Mouse (Mus musculus) stomach, postnatal 0 days (tissue): ENCODE data around the gene Zfp985. TPM values are rescaled to one million over a fixed set of nuclear protein-coding genes. Genes with fewer than 3 reads are reported as not detected.
"Not testable (repeated sequence)": the region's sequence is repeated elsewhere in the genome, so short reads cannot be mapped to it uniquely, and the experiment has no call there.

Experiments
- ATAC-seq: fragments of 200-750 bp; cut with Nextera tagmentation; 2 replicates; pipeline ENCODE4 v1.8.0; 2017; ENCODE audit not compliant: low FRiP score, low TSS enrichment
- DNase-seq: peaks from one replicate; pipeline ENCODE4 v3.0.0-alpha.2; 2016; ENCODE audit warnings: low spot score
- H3K27ac ChIP-seq: fragments of 300-500 bp; sonication (generic); replicated peaks from 2 replicates; pipeline ENCODE4 v1.5.1; 2014; ENCODE audit warnings: mild to moderate bottlenecking, control low read depth
- H3K27me3 ChIP-seq: fragments of 300-500 bp; sonication (generic); 2 replicates; pipeline ENCODE4 v1.6.1; 2014; ENCODE audit warnings: low read length; ENCODE audit not compliant: control insufficient read depth, insufficient read depth
- H3K36me3 ChIP-seq: fragments of 300-500 bp; sonication (generic); 2 replicates; pipeline ENCODE4 v1.6.1; 2014; ENCODE audit warnings: low read length, mixed read lengths; ENCODE audit not compliant: control insufficient read depth, insufficient read depth
- H3K4me1 ChIP-seq: fragments of 300-500 bp; sonication (generic); replicated peaks from 2 replicates; pipeline ENCODE4 v1.6.1; 2014; ENCODE audit warnings: antibody characterized with exemption; ENCODE audit not compliant: control insufficient read depth, insufficient read depth
- H3K4me2 ChIP-seq: fragments of 300-500 bp; sonication (generic); replicated peaks from 2 replicates; pipeline ENCODE4 v1.6.1; 2014; ENCODE audit warnings: low read depth, mild to moderate bottlenecking, control low read depth, moderate library complexity
- H3K4me3 ChIP-seq: fragments of 300-500 bp; sonication (generic); 2 replicates; pipeline ENCODE4 v1.5.1; 2014; ENCODE audit warnings: low read depth, low read length, control low read depth
- H3K9ac ChIP-seq: fragments of 300-500 bp; sonication (generic); 2 replicates; pipeline ENCODE4 v1.6.1; 2014; ENCODE audit warnings: mild to moderate bottlenecking, low read length, control low read depth, mixed read lengths
- H3K9me3 ChIP-seq: fragments of 300-500 bp; sonication (generic); 2 replicates; pipeline ENCODE4 v1.6.1; 2016; ENCODE audit warnings: low read length; ENCODE audit not compliant: control insufficient read depth
- CTCF ChIP-seq: IDR thresholded peaks from 2 replicates; pipeline ENCODE4 v1.5.1; 2016; ENCODE audit warnings: antibody characterized with exemption, low read depth, mild to moderate bottlenecking, moderate library complexity
- EP300 ChIP-seq: optimal IDR thresholded peaks from 2 replicates; pipeline ENCODE3; 2016; ENCODE audit warnings: antibody characterized with exemption
- WGBS: fragments of 180-500 bp; shearing (Covaris S2); extraction: QIAGEN DNeasy Blood & Tissue Kit; methylation state at CpG from one replicate; pipeline ENCODE4 v1.1.7; 2014; 5-methylcytosine and 5-hydroxymethylcytosine counted together
- polyA plus RNA-seq: library from polyadenylated mRNA; unstranded; fragments of >200 nt; fragmentation: Nextera tagmentation; extraction: Ambion mirVana; gene quantifications from 2 replicates; pipeline ENCODE4 v1.2.1, GENCODE M21; 2015

The Zfp985 gene
- polyA plus RNA-seq, result 0.06 and 0.12 TPM in 2 replicates

GRCm38 (mm10) chr4:147553071-147553470, at the start of gene Zfp985:
TSS of gene Zfp985 (plus strand) at chr4:147553277.
- H3K9ac ChIP-seq, H3K4me2 ChIP-seq, H3K36me3 ChIP-seq, H3K27me3 ChIP-seq, ATAC-seq, H3K4me3 ChIP-seq, DNase-seq, H3K4me1 ChIP-seq, H3K27ac ChIP-seq, H3K9me3 ChIP-seq: not testable (repeated sequence)
- 68% methylated on average over 5 of the region's 5 CpGs for WGBS

- H3K4me2 ChIP-seq, result no peak overlapping the region
- no peak overlapping the region for H3K27ac ChIP-seq
- no peak overlapping the region for H3K9ac ChIP-seq
- no peaks in the 10 kb centered on the region for H3K4me1 ChIP-seq
- ATAC-seq (no peak), DNase-seq (no peak)
- no peaks in the 10 kb centered on the region for H3K36me3 ChIP-seq
- H3K27me3 ChIP-seq, result no peaks in the 10 kb centered on the region
- no peaks in the 10 kb centered on the region for H3K9me3 ChIP-seq
- 74% methylated on average over 2 of the region's 2 CpGs for WGBS
- TF ChIP-seq EP300 (no peak), CTCF (no peak)
- H3K4me3 ChIP-seq, result no peak overlapping the region
Measured at GRCm38 (mm10) chr4:147509174-147509573, 43.9 kb upstream of the Zfp985 start.

GRCm38 (mm10) chr4:147518981-147519380, 34.1 kb upstream of the Zfp985 start:
- no peak overlapping the region for H3K4me2 ChIP-seq
- no peaks in the 10 kb centered on the region for H3K36me3 ChIP-seq
- H3K4me3 ChIP-seq, result no peak overlapping the region
- WGBS, result 68% methylated on average over 2 of the region's 2 CpGs
- peaks cover 22% of the 10 kb centered on the region for H3K9me3 ChIP-seq
- DNase-seq (no peak), ATAC-seq (peak; percentile 33; the same call in 1 of the 2 replicates)
- no peak overlapping the region for H3K9ac ChIP-seq
- H3K27ac ChIP-seq, result no peak overlapping the region
- H3K27me3 ChIP-seq, result no peaks in the 10 kb centered on the region
- no peak for TF ChIP-seq EP300
- TF ChIP-seq CTCF, result no peak
- H3K4me1 ChIP-seq, result no peaks in the 10 kb centered on the region

- no peak overlapping the region for H3K4me2 ChIP-seq
- DNase-seq (no peak), ATAC-seq (peak; percentile 47; the same call in 1 of the 2 replicates)
- H3K9ac ChIP-seq, result no peak overlapping the region
- no peaks in the 10 kb centered on the region for H3K4me1 ChIP-seq
- TF ChIP-seq EP300 (no peak), CTCF (no peak)
- no peaks in the 10 kb centered on the region for H3K36me3 ChIP-seq
- H3K27me3 ChIP-seq, result no peaks in the 10 kb centered on the region
- no peak overlapping the region for H3K4me3 ChIP-seq
- H3K27ac ChIP-seq, result no peak overlapping the region
- peaks cover 23% of the 10 kb centered on the region for H3K9me3 ChIP-seq
Measured at GRCm38 (mm10) chr4:147520100-147520499, 33.0 kb upstream of the Zfp985 start.

GRCm38 (mm10) chr4:147525125-147525524, 28.0 kb upstream of the Zfp985 start:
- no peaks in the 10 kb centered on the region for H3K27me3 ChIP-seq
- 84% methylated on average over 1 of the region's 1 CpGs for WGBS
- ATAC-seq, result no peak
- H3K9me3 ChIP-seq, result peaks cover 6% of the 10 kb centered on the region; the same call in 1 of the 2 replicates
- H3K4me3 ChIP-seq, result no peak overlapping the region
- DNase-seq, result no peak
- no peaks in the 10 kb centered on the region for H3K4me1 ChIP-seq
- no peak overlapping the region for H3K4me2 ChIP-seq
- no peaks in the 10 kb centered on the region for H3K36me3 ChIP-seq
- TF ChIP-seq EP300 (no peak), CTCF (no peak)
- H3K9ac ChIP-seq, result no peak overlapping the region
- no peak overlapping the region for H3K27ac ChIP-seq

- 0 out of 2 replicates have a peak, but pooled peaks have one; percentile 2 for TF ChIP-seq CTCF
- no peak for TF ChIP-seq EP300
- Histone ChIP-seq H3K4me2 (no peak overlapping the region), H3K36me3 (no peaks in the 10 kb centered on the region), H3K9ac (no peak overlapping the region), H3K27me3 (no peaks in the 10 kb centered on the region), H3K9me3 (no peaks in the 10 kb centered on the region), H3K4me3 (no peak overlapping the region), H3K27ac (no peak overlapping the region), H3K4me1 (no peaks in the 10 kb centered on the region)
- WGBS, result 88% methylated on average over 1 of the region's 1 CpGs
- ATAC-seq, result no peak
- DNase-seq, result no peak
Measured at GRCm38 (mm10) chr4:147530366-147530765, 22.7 kb upstream of the Zfp985 start.

- not testable (repeated sequence) for H3K9ac ChIP-seq, H3K27ac ChIP-seq, H3K4me2 ChIP-seq, H3K27me3 ChIP-seq, ATAC-seq, DNase-seq, H3K36me3 ChIP-seq, H3K4me1 ChIP-seq, H3K4me3 ChIP-seq
- H3K9me3 ChIP-seq, result peaks cover 15% of the 10 kb centered on the region; the same call in 1 of the 2 replicates
Measured at GRCm38 (mm10) chr4:147535916-147536315, 17.2 kb upstream of the Zfp985 start.
